ENCODE assay signal across 1 mouse cellular context in the genomic region with DNA sequence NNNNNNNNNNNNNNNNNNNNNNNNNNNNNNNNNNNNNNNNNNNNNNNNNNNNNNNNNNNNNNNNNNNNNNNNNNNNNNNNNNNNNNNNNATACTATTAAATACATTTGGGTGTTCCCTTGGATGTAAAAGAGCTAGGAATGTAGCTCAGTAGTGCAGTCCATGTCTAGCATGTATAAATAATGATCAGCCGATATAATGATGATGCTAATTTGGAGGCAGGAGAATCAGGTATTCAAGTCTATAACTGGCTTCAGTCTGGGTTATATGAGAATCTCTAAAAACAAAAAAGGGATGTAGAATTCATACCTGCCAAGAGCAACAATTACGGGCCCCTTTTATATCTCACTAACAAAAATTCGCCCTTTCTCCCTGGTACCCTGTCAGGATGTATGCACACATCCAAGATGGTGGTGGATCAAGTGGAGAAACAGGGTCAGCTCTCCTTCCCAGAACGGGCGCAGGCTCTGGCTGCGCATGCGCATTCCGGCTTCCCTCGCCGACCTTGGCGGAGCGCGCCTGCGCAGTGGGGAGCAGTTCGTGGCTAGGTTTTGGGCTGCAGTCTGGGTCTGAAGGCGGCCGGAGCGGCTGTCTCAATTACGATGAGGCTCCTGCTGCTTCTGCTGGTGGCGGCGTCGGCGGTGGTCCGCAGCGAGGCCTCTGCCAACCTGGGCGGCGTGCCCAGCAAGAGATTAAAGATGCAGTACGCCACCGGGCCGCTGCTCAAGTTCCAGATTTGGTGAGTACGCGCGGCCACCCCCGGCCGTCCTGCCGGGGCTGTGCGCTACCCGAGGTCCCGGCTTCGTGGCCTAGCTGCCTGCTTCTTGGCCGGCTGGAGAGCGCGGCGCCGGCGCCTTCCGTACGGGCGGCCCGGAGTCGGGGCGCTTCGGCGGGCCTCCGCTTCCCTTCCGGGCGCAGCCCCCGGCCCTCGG.
A peak's percentile ranks its signal among the peaks of the same experiment; 100 is the strongest.
TF ChIP-seq lines count a peak whose summit lies in the region.

A gene (plus strand): TSS at position 500 of the 930 bp plus-strand sequence.

TF ChIP-seq in MEL, 35 proteins besides CTCF, POLR2A, EP300 and RAD21 (continued from another document):
- no peak for TF ChIP-seq MEF2A (IDR thresholded peaks at IDR 0.05; ENCODE audit: extremely low read depth, insufficient replicate concordance, low read depth, low read length, poor library complexity, severe bottlenecking)
- peak; percentile 75; the same call in 1 of the 2 replicates for TF ChIP-seq CHD1 (IDR thresholded peaks at IDR 0.05; ENCODE audit: low read depth, low read length)
- TF ChIP-seq BHLHE40 (IDR thresholded peaks at IDR 0.05; ENCODE audit: borderline replicate concordance, low read depth, low read length), result no peak
- TF ChIP-seq RCOR1 (IDR thresholded peaks at IDR 0.05; ENCODE audit: low read depth, low read length), result no peak
- peak; percentile 60 for TF ChIP-seq TCF12 (IDR thresholded peaks at IDR 0.05; ENCODE audit: low read depth, low read length)
- TF ChIP-seq SIN3A (IDR thresholded peaks at IDR 0.05; ENCODE audit: low read length), result peak; percentile 23; the same call in 1 of the 2 replicates
- TF ChIP-seq UBTF (IDR thresholded peaks at IDR 0.05; ENCODE audit: borderline replicate concordance, insufficient read depth, low read depth, low read length), result peak; percentile 100
